Mouse (Mus musculus) limb, embryonic 11.5 days (tissue): ENCODE measurements around the gene Zfp182. TPM values are rescaled to one million over a fixed set of nuclear protein-coding genes. Genes with fewer than 3 reads are reported as not detected.

ENCODE experiments used
- polyA plus RNA-seq: library from polyadenylated mRNA; unstranded; fragments of >200 nt; fragmentation: Nextera tagmentation; extraction: Ambion mirVana; gene quantifications from 2 replicates; pipeline ENCODE4 v1.2.1, GENCODE M21; 2014

The Zfp182 gene
- polyA plus RNA-seq, 1 experiment from 2014 or later = 5.5 TPM

Other genes with a start within 250 kb of the Zfp182 start
- gene Timp1, start 192.2 kb downstream of the Zfp182 start, polyA plus RNA-seq = 12.9 and 13.1 TPM in 2 replicates
- gene Syn1, start 141.3 kb downstream of the Zfp182 start, polyA plus RNA-seq = 0.13 and 0.16 TPM in 2 replicates
- 3.1 and 3.8 TPM in 2 replicates for gene Cfp, start 130.8 kb downstream of the Zfp182 start, polyA plus RNA-seq
- gene Elk1, start 111.7 kb downstream of the Zfp182 start, polyA plus RNA-seq = 9.4 and 9.8 TPM in 2 replicates
- gene Uxt, start 100.3 kb downstream of the Zfp182 start, polyA plus RNA-seq = 53.2 and 56.2 TPM in 2 replicates
- gene Spaca5, start 6.1 kb upstream of the Zfp182 start, polyA plus RNA-seq = not detected in 2 replicates
- 1.1 and 1.6 TPM in 2 replicates for gene Zfp300, start 27.2 kb upstream of the Zfp182 start, polyA plus RNA-seq
- gene Ssxa1, start 53.5 kb upstream of the Zfp182 start, polyA plus RNA-seq = not detected in 2 replicates
- gene Gm21876, start 113.3 kb upstream of the Zfp182 start, polyA plus RNA-seq = not detected in 2 replicates